Mouse (Mus musculus): Measurements from ENCODE around the gene Tbc1d9. TPM values are rescaled to one million over a fixed set of nuclear protein-coding genes. Genes with fewer than 3 reads are reported as not detected.

The Tbc1d9 gene
- polyA plus RNA-seq, 1 experiment, result 11.9 TPM

DNA sequence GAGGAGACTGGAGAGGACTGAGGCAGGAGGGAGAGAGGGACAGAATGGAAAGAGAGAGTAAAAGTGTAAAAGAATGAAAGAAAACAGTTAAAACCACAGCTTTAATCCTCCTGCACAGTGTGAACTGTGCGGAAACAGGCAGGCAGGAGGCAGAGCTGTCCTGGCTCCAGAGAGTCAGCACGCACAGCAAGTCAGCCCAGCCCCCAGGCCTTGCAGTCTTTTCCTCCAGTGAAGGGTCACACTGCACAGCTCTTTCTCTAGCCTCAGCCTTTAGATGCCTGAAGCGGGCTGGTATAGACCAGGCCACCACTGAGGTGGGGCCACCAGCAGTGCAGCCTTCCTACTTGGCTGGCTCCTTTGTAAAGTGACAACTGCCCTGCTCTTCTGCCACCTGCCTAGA lies 155.4 kb downstream of the Tbc1d9 start:
- H3K4me1 ChIP-seq (replicated peaks; ENCODE audit: control insufficient read depth, insufficient read depth, low read length), result no peaks in the 10 kb centered on the region
- H3K27ac ChIP-seq (ENCODE audit: control insufficient read depth, insufficient read depth, low read length), result no peak overlapping the region
- no peaks in the 10 kb centered on the region for H3K27me3 ChIP-seq (ENCODE audit: control insufficient read depth, insufficient read depth, low read length)
- H3K36me3 ChIP-seq (ENCODE audit: control insufficient read depth, insufficient read depth, low read length), result peaks cover 18% of the 10 kb centered on the region
- H3K4me3 ChIP-seq (ENCODE audit: control insufficient read depth, insufficient read depth, low read length), result no peak overlapping the region
- TF ChIP-seq POLR2A (IDR thresholded peaks at IDR 0.05; ENCODE audit: control insufficient read depth, extremely low read depth, insufficient read depth, low read length, poor library complexity) (no peak), CTCF (IDR thresholded peaks at IDR 0.05; ENCODE audit: borderline replicate concordance, control insufficient read depth, extremely low read depth, insufficient read depth, low read length, poor library complexity) (no peak)
- 95% methylated on average over 3 of the region's 3 CpGs for WGBS
- no peak for DNase-seq

- no peaks in the 10 kb centered on the region for H3K27me3 ChIP-seq (ENCODE audit: control insufficient read depth, insufficient read depth, low read length)
- TF ChIP-seq CTCF (IDR thresholded peaks at IDR 0.05; ENCODE audit: borderline replicate concordance, control insufficient read depth, extremely low read depth, insufficient read depth, low read length, poor library complexity), result no peak
- no peak overlapping the region for H3K27ac ChIP-seq (ENCODE audit: control insufficient read depth, insufficient read depth, low read length)
- WGBS, result 96% methylated on average over 6 of the region's 6 CpGs
- no peak overlapping the region for H3K4me3 ChIP-seq (ENCODE audit: control insufficient read depth, insufficient read depth, low read length)
- DNase-seq, result no peak
- H3K4me1 ChIP-seq (replicated peaks; ENCODE audit: control insufficient read depth, insufficient read depth, low read length), result no peaks in the 10 kb centered on the region
- H3K36me3 ChIP-seq (ENCODE audit: control insufficient read depth, insufficient read depth, low read length), result 0 out of 2 replicates have a peak, but pooled peaks cover 4% of the 10 kb centered on the region
Observed at GRCm38 (mm10) chr8:83322374-83322773, 157.2 kb downstream of the Tbc1d9 start.

Other genes starting within 250 kb of the Tbc1d9 start
- 0.86 and 1.3 TPM in 2 replicates for gene Gm10645, start 818 bp downstream of the Tbc1d9 start, polyA plus RNA-seq (2012; rRNA removed)
- 157 and 415 TPM in 2 replicates for gene Ucp1, start 125.0 kb downstream of the Tbc1d9 start, polyA plus RNA-seq (2012; rRNA removed)
- 3.9 and 4.4 TPM in 2 replicates for gene Elmod2, start 167.1 kb downstream of the Tbc1d9 start, polyA plus RNA-seq (2012; rRNA removed)
- not detected in 2 replicates for gene Mgat4d, start 183.1 kb downstream of the Tbc1d9 start, polyA plus RNA-seq (2012; rRNA removed)
- 0.03 TPM in 1 of 2 replicates, not detected in the other for gene Clgn, start 224.5 kb downstream of the Tbc1d9 start, polyA plus RNA-seq (2012; rRNA removed)

Measured in thymus, adult 2 months (tissue).